Mouse (Mus musculus): ENCODE measurements around the gene Tmco1.
"Not testable (repeated sequence)": the region's sequence is repeated elsewhere in the genome, so short reads cannot be mapped to it uniquely, and the experiment has no call there.

Tmco1 gene

GRCm38 (mm10) chr1:167336398-167336797 lies 28.2 kb downstream of the Tmco1 start:
- DNase-seq (ENCODE audit: low spot score): no peak

DNA sequence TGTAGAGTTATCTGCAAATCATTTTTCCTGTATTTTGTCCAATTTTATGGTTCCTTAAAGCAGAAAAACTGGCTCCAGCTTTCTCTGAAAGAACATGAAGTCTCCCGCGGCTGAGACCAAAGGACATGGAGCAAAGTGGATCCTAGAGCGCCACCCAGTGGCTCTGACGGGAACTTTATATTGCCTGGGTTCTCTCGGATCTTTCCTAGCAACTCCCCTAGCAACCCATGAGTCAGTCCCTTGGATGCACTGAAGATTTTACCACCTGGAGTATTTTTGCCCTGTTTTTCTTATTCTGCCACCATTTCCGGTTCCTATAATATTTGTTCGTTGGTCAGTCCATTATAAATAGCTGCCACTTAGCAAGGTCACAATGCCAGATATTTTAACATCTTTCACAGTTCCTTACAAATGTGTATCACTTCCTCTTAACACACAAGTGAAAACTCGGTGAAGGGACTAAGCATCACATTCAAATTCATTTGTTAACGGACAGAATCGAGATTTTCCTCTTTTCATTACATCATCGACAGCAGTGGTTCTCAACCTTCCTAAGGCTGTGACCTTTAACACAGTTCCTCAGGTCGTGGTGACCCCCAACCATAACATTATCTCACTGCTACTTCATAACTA lies 29.4 kb downstream of the Tmco1 start:
- DNase-seq (ENCODE audit: low spot score): peak; percentile 91

- DNase-seq (ENCODE audit: low spot score): no peak
These were observed 31.1 kb downstream of the Tmco1 start for GRCm38 (mm10) chr1:167339177-167339781.

DNA sequence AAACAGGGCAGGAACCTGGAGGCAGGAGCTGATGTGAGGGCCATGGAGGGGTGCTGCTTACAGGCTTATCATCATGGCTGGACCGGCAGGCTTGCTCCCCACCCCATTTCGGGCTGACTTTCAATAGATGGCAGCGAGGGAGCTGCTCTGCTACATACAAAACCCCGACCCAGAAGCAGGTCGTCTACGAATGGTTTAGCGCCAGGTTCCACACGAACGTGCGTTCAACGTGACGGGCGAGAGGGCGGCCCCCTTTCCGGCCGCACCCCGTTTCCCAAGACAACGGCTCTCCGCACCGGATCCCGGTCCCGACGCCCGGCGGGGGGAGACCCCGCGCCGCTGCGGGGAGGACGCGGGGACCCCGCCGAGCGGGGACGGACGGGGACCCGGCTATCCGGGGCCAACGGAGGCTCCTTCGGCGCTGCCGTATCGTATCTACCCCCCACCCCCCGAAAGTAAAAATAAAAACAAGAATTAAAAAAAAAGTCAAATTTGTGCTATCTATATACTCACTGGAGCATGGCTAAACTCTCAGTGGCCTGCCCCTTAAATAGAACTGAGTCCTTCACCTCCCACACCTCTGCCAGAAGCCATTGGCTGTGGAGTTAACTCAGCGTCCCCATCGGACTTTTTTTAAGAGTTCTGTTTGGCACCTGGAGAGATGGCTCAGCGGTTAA lies 32.1 kb downstream of the Tmco1 start:
- no peak for DNase-seq (ENCODE audit: low spot score)

DNA sequence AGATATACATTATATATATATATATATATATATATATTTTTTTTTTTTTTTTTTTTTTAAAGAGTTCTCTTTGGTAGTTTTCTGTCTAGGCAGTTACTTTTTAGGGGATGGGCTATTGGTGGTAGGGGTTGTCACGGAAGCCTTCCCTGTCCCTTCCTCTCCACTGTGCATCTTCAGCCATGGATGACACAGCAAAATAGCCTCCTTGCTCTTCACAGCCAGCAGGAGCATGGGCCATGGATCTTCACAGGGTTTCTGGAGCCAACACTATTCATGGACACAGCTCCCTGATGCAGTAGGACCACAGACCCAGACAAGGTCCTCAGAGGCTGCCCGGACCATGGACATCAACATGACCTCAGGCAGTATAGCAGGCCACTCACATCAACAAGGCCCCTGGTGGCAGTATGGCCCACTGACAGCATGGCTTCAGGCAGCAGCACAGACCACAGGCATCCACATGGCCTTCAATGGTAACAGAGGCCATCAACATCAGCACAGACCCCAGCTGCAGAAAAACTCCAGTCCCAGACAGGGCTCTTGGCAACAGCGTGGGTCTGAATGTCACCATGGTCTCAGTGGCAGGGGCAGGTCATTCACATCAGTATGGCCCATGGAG lies 32.8 kb downstream of the Tmco1 start:
- DNase-seq (ENCODE audit: low spot score): no peak

GRCm38 (mm10) chr1:167342831-167343230 lies 34.7 kb downstream of the Tmco1 start:
- DNase-seq (ENCODE audit: low spot score): no peak

DNA sequence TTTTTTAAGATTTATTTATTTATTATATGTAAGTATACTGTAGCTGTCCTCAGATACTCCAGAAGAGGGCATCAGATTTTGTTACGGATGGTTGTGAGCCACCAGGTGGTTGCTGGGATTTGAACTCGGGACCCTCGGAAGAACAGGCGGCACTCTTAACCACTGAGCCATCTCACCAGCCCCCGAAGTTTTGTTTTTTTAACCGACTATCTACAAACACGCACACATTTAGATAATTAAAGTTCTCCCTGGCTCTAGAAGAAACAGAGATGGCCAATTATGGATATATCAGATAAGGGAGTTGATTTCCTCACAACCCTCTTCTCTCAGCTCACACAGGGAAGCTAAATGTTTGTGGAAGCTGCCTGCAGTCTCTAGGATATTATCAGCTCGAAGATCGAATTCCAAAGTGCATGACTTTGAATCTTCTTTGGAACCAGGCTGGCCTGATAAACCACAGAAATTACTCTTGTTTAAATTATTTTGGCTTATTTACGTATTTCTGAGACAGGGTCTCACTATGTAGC lies 37.9 kb downstream of the Tmco1 start:
- DNase-seq (ENCODE audit: low spot score): not testable (repeated sequence)

- not testable (repeated sequence) for DNase-seq (ENCODE audit: low spot score)
These were observed 41.0 kb downstream of the Tmco1 start for GRCm38 (mm10) chr1:167349206-167349605.

- peak; percentile 98 for DNase-seq (ENCODE audit: low spot score)
These were observed 41.8 kb downstream of the Tmco1 start, which contains the start of gene Aldh9a1 for GRCm38 (mm10) chr1:167349815-167350596. Aldh9a1 (plus strand) TSS chr1:167349991.

GRCm38 (mm10) chr1:167350597-167351415 lies 42.6 kb downstream of the Tmco1 start:
- no peak for DNase-seq (ENCODE audit: low spot score)

- DNase-seq (ENCODE audit: low spot score): peak; percentile 57
These were observed 44.2 kb downstream of the Tmco1 start for GRCm38 (mm10) chr1:167352403-167352802.

- no peak for DNase-seq (ENCODE audit: low spot score)
These were observed 49.2 kb downstream of the Tmco1 start for GRCm38 (mm10) chr1:167357387-167357786.

GRCm38 (mm10) chr1:167358731-167359130 lies 50.6 kb downstream of the Tmco1 start:
- DNase-seq (ENCODE audit: low spot score): no peak

- no peak for DNase-seq (ENCODE audit: low spot score)
These were observed 52.1 kb downstream of the Tmco1 start for GRCm38 (mm10) chr1:167360268-167360667.

- DNase-seq (ENCODE audit: low spot score): no peak
These were observed 54.6 kb downstream of the Tmco1 start for GRCm38 (mm10) chr1:167362819-167363218.

DNA sequence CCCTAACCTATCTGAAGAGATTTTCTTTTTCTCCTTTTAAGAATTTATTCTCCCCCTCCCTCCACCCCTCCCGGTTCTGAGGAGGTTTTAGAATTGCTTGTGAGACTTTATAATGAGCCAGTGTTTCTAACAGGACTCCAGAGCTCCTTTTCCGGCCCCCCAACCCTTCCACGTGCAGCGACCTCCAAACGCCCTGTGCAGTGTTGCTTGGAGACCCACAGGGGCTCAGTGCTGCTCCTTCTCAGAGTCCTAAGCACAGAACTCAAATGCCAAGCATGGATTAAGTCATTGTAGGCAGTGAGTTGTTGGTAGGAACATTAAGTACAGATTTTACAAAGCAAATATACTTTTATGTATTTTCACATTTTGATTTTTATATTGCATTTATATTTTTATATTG lies 55.1 kb downstream of the Tmco1 start:
- DNase-seq (ENCODE audit: low spot score): no peak

- no peak for DNase-seq (ENCODE audit: low spot score)
These were observed 57.6 kb downstream of the Tmco1 start for GRCm38 (mm10) chr1:167365808-167366207.

DNA sequence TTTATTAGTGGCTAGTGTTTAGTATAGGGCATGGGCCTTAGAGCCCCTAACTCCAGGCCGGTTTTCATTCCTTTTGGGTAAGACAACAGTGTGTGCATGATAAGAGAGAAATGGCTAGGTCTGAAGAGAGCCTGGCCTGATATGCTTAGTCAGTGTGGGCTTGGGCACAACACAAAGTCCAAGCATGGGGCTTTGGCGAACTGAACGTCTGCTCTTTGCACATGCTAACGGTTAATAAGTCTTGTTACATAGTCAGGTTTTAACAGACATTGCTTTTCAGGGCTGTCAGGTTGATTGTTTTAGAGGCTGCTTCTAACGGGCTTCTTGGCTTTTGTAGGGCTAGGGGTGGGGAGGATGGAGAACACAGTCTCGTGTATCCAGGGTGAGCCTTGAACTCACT lies 58.4 kb downstream of the Tmco1 start:
- no peak for DNase-seq (ENCODE audit: low spot score)

DNA sequence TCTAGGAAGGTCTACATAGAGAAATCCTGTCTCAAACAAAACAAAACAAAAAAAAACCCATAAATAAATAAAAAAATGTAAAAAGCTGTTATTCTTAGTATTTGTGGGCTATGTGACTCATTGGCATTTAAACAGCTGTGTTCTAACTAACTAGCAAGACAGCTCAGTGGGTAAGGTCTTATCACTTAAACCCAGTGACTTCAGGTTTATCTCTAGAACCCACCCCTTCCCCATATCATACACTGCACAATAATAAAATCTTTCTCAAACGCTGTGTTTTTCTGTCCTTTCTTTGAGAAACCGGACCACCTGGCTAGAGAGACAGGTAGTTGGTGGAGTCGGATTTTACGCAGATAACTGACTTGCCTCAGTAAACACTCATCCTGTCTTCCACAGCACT lies 59.8 kb downstream of the Tmco1 start:
- DNase-seq (ENCODE audit: low spot score): no peak

- no peak for DNase-seq (ENCODE audit: low spot score)
These were observed 60.3 kb downstream of the Tmco1 start for GRCm38 (mm10) chr1:167368513-167368912.

- DNase-seq (ENCODE audit: low spot score): peak; percentile 92
These were observed 61.7 kb downstream of the Tmco1 start for GRCm38 (mm10) chr1:167369905-167370304.
